21 mouse cellular contexts compared by ENCODE assay signal in genomic region chr7:115566818-115567217, GRCm38 (mm10).
A peak's percentile ranks its signal among the peaks of the same experiment; 100 is the strongest.
DNase-seq lines count a peak whose midpoint lies in the region; ATAC-seq lines count a peak whose summit lies in the region.
"Had no signal": no experiment of that assay in that cellular context is flagged by ENCODE, and none has a peak within 500 bp of the region (broad histone marks: within the 10 kb centered on the region; RNA-seq: fewer than 3 reads in every experiment).

No protein-coding gene starts in this region.

- H3K4me3 ChIP-seq in hindbrain, embryonic 10.5 days = no peak overlapping the region
- no peak overlapping the region for H3K4me3 ChIP-seq in hindbrain, embryonic 16.5 days (ENCODE audit: low read length)
- no peak overlapping the region for H3K4me3 ChIP-seq in brown adipose tissue, adult 24 weeks (ENCODE audit: insufficient read depth, low read depth, low read length)
- H3K4me3 ChIP-seq in liver, embryonic 13.5 days (replicated peaks) = no peak overlapping the region
- H3K4me3 ChIP-seq in midbrain, embryonic 16.5 days (ENCODE audit: low read depth, low read length) = no peak overlapping the region
- H3K4me3 ChIP-seq: embryonic facial prominence, embryonic 12.5 days; embryonic facial prominence, embryonic 15.5 days; gastrocnemius, adult 2 months had no signal

- peaks cover 52% of the 10 kb centered on the region for H3K4me1 ChIP-seq in hindbrain, embryonic 10.5 days (replicated peaks)
- peaks cover 15% of the 10 kb centered on the region for H3K4me1 ChIP-seq in hindbrain, embryonic 16.5 days (ENCODE audit: control insufficient read depth, insufficient read depth, low read depth, low read length)
- peaks cover 16% of the 10 kb centered on the region for H3K4me1 ChIP-seq in brown adipose tissue, adult 24 weeks (ENCODE audit: control insufficient read depth, insufficient read depth, insufficient read length, low read length)
- H3K4me1 ChIP-seq in liver, embryonic 13.5 days (replicated peaks) = peaks cover 12% of the 10 kb centered on the region
- H3K4me1 ChIP-seq in midbrain, embryonic 16.5 days (ENCODE audit: control insufficient read depth, insufficient read depth, low read length) = peaks cover 27% of the 10 kb centered on the region

- H3K27ac ChIP-seq in hindbrain, embryonic 10.5 days = peak overlapping the region; percentile 89; the same call in 1 of the 2 replicates
- H3K27ac ChIP-seq in hindbrain, embryonic 16.5 days (ENCODE audit: low read depth, low read length) = no peak overlapping the region
- H3K27ac ChIP-seq in brown adipose tissue, adult 24 weeks (replicated peaks; ENCODE audit: low read depth, low read length) = 0 out of 2 replicates have a peak overlapping the region, but pooled peaks have one; percentile 49
- H3K27ac ChIP-seq in liver, embryonic 13.5 days = no peak overlapping the region
- H3K27ac ChIP-seq in midbrain, embryonic 16.5 days (ENCODE audit: low read length) = no peak overlapping the region
- H3K27ac ChIP-seq: embryonic facial prominence, embryonic 12.5 days; embryonic facial prominence, embryonic 15.5 days; hindbrain, embryonic 14.5 days had no signal

- H3K4me2 ChIP-seq in hindbrain, embryonic 16.5 days (ENCODE audit: low read length) = no peak overlapping the region
- no peak overlapping the region for H3K4me2 ChIP-seq in liver, embryonic 13.5 days
- no peak overlapping the region for H3K4me2 ChIP-seq in midbrain, embryonic 16.5 days (ENCODE audit: low read length)
- H3K4me2 ChIP-seq: embryonic facial prominence, embryonic 12.5 days; embryonic facial prominence, embryonic 15.5 days; heart, embryonic 11.5 days; hindbrain, embryonic 14.5 days had no signal

- H3K9me3 ChIP-seq in hindbrain, embryonic 10.5 days = no peaks in the 10 kb centered on the region
- no peaks in the 10 kb centered on the region for H3K9me3 ChIP-seq in hindbrain, embryonic 16.5 days (ENCODE audit: control insufficient read depth, low read length)
- no peaks in the 10 kb centered on the region for H3K9me3 ChIP-seq in liver, embryonic 13.5 days (replicated peaks)
- no peaks in the 10 kb centered on the region for H3K9me3 ChIP-seq in midbrain, embryonic 16.5 days (replicated peaks; ENCODE audit: control insufficient read depth, low read length, poor library complexity, severe bottlenecking)
- H3K9me3 ChIP-seq: embryonic facial prominence, embryonic 12.5 days; embryonic facial prominence, embryonic 15.5 days had no signal

- H3K9ac ChIP-seq in hindbrain, embryonic 16.5 days (ENCODE audit: low read depth, low read length) = no peak overlapping the region
- H3K9ac ChIP-seq in liver, embryonic 13.5 days = no peak overlapping the region
- H3K9ac ChIP-seq in midbrain, embryonic 16.5 days (ENCODE audit: low read depth, low read length) = no peak overlapping the region
- H3K9ac ChIP-seq: embryonic facial prominence, embryonic 12.5 days; embryonic facial prominence, embryonic 15.5 days; forebrain, postnatal 0 days; hindbrain, embryonic 14.5 days had no signal

- no peak for DNase-seq in hindbrain, embryonic 10.5 days (ENCODE audit: low spot score)
- DNase-seq in liver, embryonic 13.5 days = no peak
- no peak for DNase-seq in right cerebral cortex, adult 2 months (ENCODE audit: low spot score in 2 of 2)
- DNase-seq: adrenal gland, adult 8-10 months; adrenal gland, postnatal 25 days; cerebellum, adult 18-20 months; cerebellum, adult 9-10 months; cerebellum, postnatal 14 days; forebrain, postnatal 0 days; gastrocnemius, adult 2 months; gastrocnemius, postnatal 14 days had no signal

- H3K36me3 ChIP-seq in hindbrain, embryonic 10.5 days = no peaks in the 10 kb centered on the region
- no peaks in the 10 kb centered on the region for H3K36me3 ChIP-seq in hindbrain, embryonic 16.5 days (ENCODE audit: control insufficient read depth, insufficient read depth, low read length)
- H3K36me3 ChIP-seq in liver, embryonic 13.5 days = no peaks in the 10 kb centered on the region
- H3K36me3 ChIP-seq in midbrain, embryonic 16.5 days (ENCODE audit: control insufficient read depth, insufficient read depth, low read length) = no peaks in the 10 kb centered on the region
- H3K36me3 ChIP-seq: embryonic facial prominence, embryonic 12.5 days; embryonic facial prominence, embryonic 15.5 days had no signal

- WGBS in hindbrain, embryonic 10.5 days = 92% methylated on average over 2 of the region's 2 CpGs
- 88% methylated on average over 2 of the region's 2 CpGs for WGBS in hindbrain, embryonic 16.5 days
- 17% methylated on average over 2 of the region's 2 CpGs for WGBS in liver, embryonic 13.5 days (ENCODE audit: insufficient replicate concordance)
- 93% methylated on average over 2 of the region's 2 CpGs for WGBS in midbrain, embryonic 16.5 days

- peaks cover 12% of the 10 kb centered on the region; the same call in 1 of the 2 replicates for H3K27me3 ChIP-seq in hindbrain, embryonic 10.5 days (ENCODE audit: insufficient read depth, poor library complexity, severe bottlenecking)
- no peaks in the 10 kb centered on the region for H3K27me3 ChIP-seq in hindbrain, embryonic 16.5 days (replicated peaks; ENCODE audit: control insufficient read depth, insufficient read depth, low read length)
- no peaks in the 10 kb centered on the region for H3K27me3 ChIP-seq in liver, embryonic 13.5 days
- no peaks in the 10 kb centered on the region; the same call in 1 of the 2 replicates for H3K27me3 ChIP-seq in midbrain, embryonic 16.5 days (ENCODE audit: control insufficient read depth, insufficient read depth, low read depth, low read length)

- no peak for ATAC-seq in hindbrain, embryonic 16.5 days
- ATAC-seq in liver, embryonic 13.5 days (ENCODE audit: low read depth) = 0 out of 2 replicates have a peak, but pooled peaks have one; percentile 47
- peak; percentile 90 for ATAC-seq in megakaryocyte-erythroid progenitor cell, adult 5-6 weeks (replicated peaks; ENCODE audit: low FRiP score, low TSS enrichment, poor library complexity, severe bottlenecking)
- ATAC-seq in midbrain, embryonic 16.5 days = no peak
- ATAC-seq: activated CD4-positive, CD25-positive, alpha-beta regulatory T cell, adult 4 months; forebrain, embryonic 14.5 days; forebrain, postnatal 0 days had no signal

Comparison
In these comparisons a context has a peak if more than half of its experiments do, and no peak if none do; other contexts are left out.
1. H3K27ac ChIP-seq: peak in hindbrain, embryonic 10.5 days (single experiment) and brown adipose tissue, adult 24 weeks (single experiment); none in hindbrain, embryonic 16.5 days (single experiment), liver, embryonic 13.5 days (single experiment) and midbrain, embryonic 16.5 days (single experiment).
2. ATAC-seq: peak in liver, embryonic 13.5 days (single experiment) and megakaryocyte-erythroid progenitor cell, adult 5-6 weeks (single experiment); none in hindbrain, embryonic 16.5 days (single experiment) and midbrain, embryonic 16.5 days (single experiment).